19 mouse cellular contexts compared by ENCODE assay signal in the genomic region with DNA sequence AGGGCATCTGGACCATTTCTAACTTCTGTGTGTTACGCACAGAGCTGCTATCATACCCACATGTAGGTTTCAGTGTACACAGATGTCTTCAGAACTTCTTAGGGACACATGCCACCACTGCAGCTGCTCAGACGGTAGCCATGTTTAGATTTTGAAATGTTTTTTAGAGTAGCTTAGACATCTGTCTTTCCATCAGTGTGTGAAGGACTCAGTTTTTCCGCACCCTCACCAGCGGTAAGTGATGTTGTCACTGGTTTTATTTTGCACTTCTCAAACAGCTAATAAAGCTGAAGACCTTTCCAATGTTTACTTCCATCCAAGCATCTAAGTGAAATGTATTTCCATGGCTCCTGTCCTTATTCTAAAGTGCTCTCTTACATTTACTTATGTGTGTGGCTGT. TPM values are rescaled to one million over a fixed set of nuclear protein-coding genes. Genes with fewer than 3 reads are reported as not detected.
DNase-seq lines count a peak whose midpoint lies in the region; ATAC-seq and TF ChIP-seq lines count a peak whose summit lies in the region.
"Had no signal": no experiment of that assay in that cellular context is flagged by ENCODE, and none has a peak within 500 bp of the region (broad histone marks: within the 10 kb centered on the region; RNA-seq: fewer than 3 reads in every experiment).

No protein-coding gene starts in this region.

- no peak overlapping the region for H3K4me2 ChIP-seq in neural tube, embryonic 11.5 days (ENCODE audit: low read depth)
- H3K4me2 ChIP-seq in CH12.LX (ENCODE audit: insufficient read depth, low read depth, poor library complexity, severe bottlenecking) = no peak overlapping the region

- no peak for TF ChIP-seq CTCF in CH12.LX (conservative IDR thresholded peaks at IDR 0.05 in 1 of 2, IDR thresholded peaks at IDR 0.05 in 1 of 2; ENCODE audit: low read depth in 2 of 2, low read length in 2 of 2)

- no peak for TF ChIP-seq POLR2A in CH12.LX (IDR thresholded peaks at IDR 0.05; ENCODE audit: low read depth, low read length)

- in situ Hi-C loops in CH12.LX (cut with MboI; ENCODE audit: low pct_ligation_motif_present, low pct_unique_long_range_greater_than_20kb, low sequenced_read_pairs) = no loop called here

- no peak overlapping the region for H3K4me3 ChIP-seq in neural tube, embryonic 11.5 days (ENCODE audit: low read depth, low read length)
- no peak overlapping the region for H3K4me3 ChIP-seq in CH12.LX (replicated peaks in 1 of 3; ENCODE audit: low read depth in 2 of 3, low read length in 2 of 3, poor library complexity in 1 of 3)

- H3K27me3 ChIP-seq in neural tube, embryonic 11.5 days (ENCODE audit: control insufficient read depth, insufficient read depth, low read length) = no peaks in the 10 kb centered on the region
- no peaks in the 10 kb centered on the region for H3K27me3 ChIP-seq in CH12.LX (replicated peaks)
- H3K27me3 ChIP-seq: Patski had no signal

- no peak overlapping the region for H3K27ac ChIP-seq in neural tube, embryonic 11.5 days (ENCODE audit: low read depth, low read length)
- H3K27ac ChIP-seq in CH12.LX (ENCODE audit: insufficient read depth, low read depth) = no peak overlapping the region

- H3K4me1 ChIP-seq in neural tube, embryonic 11.5 days (ENCODE audit: control insufficient read depth, insufficient read depth, low read length) = no peaks in the 10 kb centered on the region
- peaks cover 0 to 7% of the 10 kb centered on the region in 2 experiments; a peak in 1 of 4 replicates for H3K4me1 ChIP-seq in CH12.LX (ENCODE audit: control insufficient read depth in 1 of 2, insufficient read depth in 2 of 2)

- no peak overlapping the region for H3K9ac ChIP-seq in neural tube, embryonic 11.5 days (ENCODE audit: low read length)
- H3K9ac ChIP-seq in CH12.LX (ENCODE audit: insufficient read depth, low read depth) = no peak overlapping the region

- WGBS in neural tube, embryonic 11.5 days = 94% methylated on average over 4 of the region's 4 CpGs

- peak; percentile 8 for DNase-seq in neural tube, embryonic 11.5 days (ENCODE audit: low spot score)
- no peak for DNase-seq in neural tube, embryonic 10.5 days (ENCODE audit: extremely low spot score, low spot score)
- DNase-seq in CH12.LX (ENCODE audit: extremely low read depth) = peak; percentile 35
- DNase-seq: adrenal gland, adult 2 months; adrenal gland, adult 8-10 months; adrenal gland, postnatal 10 days; adrenal gland, postnatal 14 days; adrenal gland, postnatal 25 days; adrenal gland, postnatal 36 days; B cell, adult 2 months; cerebellum, adult 11 months; cerebellum, adult 11-12 months; cerebellum, adult 18-20 months; cerebellum, adult 2 months; cerebellum, adult 8-10 months had no signal

- H3K36me3 ChIP-seq in neural tube, embryonic 11.5 days (ENCODE audit: control insufficient read depth, insufficient read depth, low read length) = peaks cover 39% of the 10 kb centered on the region
- H3K36me3 ChIP-seq in CH12.LX (replicated peaks in 1 of 2; ENCODE audit: control insufficient read depth in 1 of 2, insufficient read depth in 1 of 2, low read length in 1 of 2) = peaks cover 76 to 90% of the 10 kb centered on the region in 2 experiments

- TF ChIP-seq EP300 in CH12.LX (IDR thresholded peaks at IDR 0.05; ENCODE audit: low read length) = peak; percentile 37; the same call in 1 of the 2 replicates

- no peak for TF ChIP-seq RAD21 in CH12.LX (IDR thresholded peaks at IDR 0.05; ENCODE audit: low read depth, low read length)

- no peaks in the 10 kb centered on the region for H3K9me3 ChIP-seq in neural tube, embryonic 11.5 days (ENCODE audit: control insufficient read depth, low read length)
- no peaks in the 10 kb centered on the region for H3K9me3 ChIP-seq in CH12.LX (replicated peaks; ENCODE audit: low read length)
- H3K9me3 ChIP-seq: G1E had no signal

- no peak for ATAC-seq in neural tube, embryonic 11.5 days (ENCODE audit: insufficient read depth, low FRiP score, low TSS enrichment)
- no peak for ATAC-seq in CD4-positive, CD25-positive, alpha-beta regulatory T cell, adult 4 months
- ATAC-seq: activated CD4-positive, CD25-positive, alpha-beta regulatory T cell, adult 4 months; Patski had no signal

- dilution Hi-C loops in CH12.LX (cut with MboI; ENCODE audit: extremely low pct_ligation_motif_present, extremely low pct_unique_long_range_greater_than_20kb, low sequenced_read_pairs) = no loop called here

- H3K79me2 ChIP-seq in CH12.LX (replicated peaks; ENCODE audit: control insufficient read depth, extremely low read depth, insufficient read depth, poor library complexity, severe bottlenecking) = no peaks in the 10 kb centered on the region

TF ChIP-seq in CH12.LX, 34 proteins besides CTCF, POLR2A, EP300 and RAD21:
- TF ChIP-seq PAX5 (IDR thresholded peaks at IDR 0.05; ENCODE audit: low read length) (no peak), JUND (conservative IDR thresholded peaks at IDR 0.05; ENCODE audit: low read depth, low read length) (peak; percentile 63), TCF12 (IDR thresholded peaks at IDR 0.05; ENCODE audit: low read depth, low read length) (peak; percentile 38; the same call in 1 of the 2 replicates), E2F4 (IDR thresholded peaks at IDR 0.05; ENCODE audit: insufficient replicate concordance, low read depth, low read length) (no peak), ETS1 (conservative IDR thresholded peaks at IDR 0.05; ENCODE audit: low read depth, low read length) (peak; percentile 63), JUN (IDR thresholded peaks at IDR 0.05; ENCODE audit: insufficient read depth, low read depth, low read length) (0 out of 2 replicates have a peak, but pooled peaks have one; percentile 37), ZC3H11A (IDR thresholded peaks at IDR 0.05; ENCODE audit: low read depth, low read length) (no peak)
TF ChIP-seq in CH12.LX: peak in this region for 4.

RNA-seq across cellular contexts. Expression of a gene that starts 13.7 kb away (rescaled TPM):
- polyA plus RNA-seq in neural tube, embryonic 11.5 days (2014; fragmentation: Nextera tagmentation; extraction: Ambion mirVana) = 2.8 and 2.9 TPM in 2 replicates
- total RNA-seq in CH12.LX (2012; rRNA removed) = 13.1 and 20.4 TPM in 2 replicates
- 33.9 and 36.6 TPM in 2 replicates for total RNA-seq in CH12.LX (2014; rRNA removed)
- polyA plus RNA-seq in CH12.LX (2012; ENCODE audit: insufficient read length, low read depth) = 28.9 and 36.2 TPM in 2 replicates
- polyA plus RNA-seq in CD4-positive, CD25-positive, alpha-beta regulatory T cell, adult 4 months (2017; shearing (Covaris generic)) = 1 to 10 TPM; 1.0 to 2.8 TPM
- polyA plus RNA-seq: G1E had no signal

RNA-seq across cellular contexts. Expression of a gene that starts 14.5 kb away (rescaled TPM):
- 288 and 294 TPM in 2 replicates for polyA plus RNA-seq in neural tube, embryonic 11.5 days (2014; fragmentation: Nextera tagmentation; extraction: Ambion mirVana)
- total RNA-seq in CH12.LX (2012; rRNA removed) (94.9 and 101 TPM in 2 replicates), CH12.LX (2014; rRNA removed) (76.2 and 82.3 TPM in 2 replicates)
- polyA plus RNA-seq in CH12.LX (2012; ENCODE audit: insufficient read length, low read depth) = 95.6 and 96.0 TPM in 2 replicates
- 100 to 1,000 TPM in 1 of 2 experiments, 10 to 100 TPM in 1; 98.5 to 160 TPM for polyA plus RNA-seq in CD4-positive, CD25-positive, alpha-beta regulatory T cell, adult 4 months (2017; shearing (Covaris generic))

RNA-seq across cellular contexts. Expression of a gene that starts 26.0 kb away (rescaled TPM):
- polyA plus RNA-seq in neural tube, embryonic 11.5 days (2014; fragmentation: Nextera tagmentation; extraction: Ambion mirVana) = 9.9 and 11.7 TPM in 2 replicates
- 243 and 254 TPM in 2 replicates for total RNA-seq in CH12.LX (2012; rRNA removed)
- 119 and 147 TPM in 2 replicates for total RNA-seq in CH12.LX (2014; rRNA removed)
- polyA plus RNA-seq in CH12.LX (2012; ENCODE audit: insufficient read length, low read depth) = 412 and 540 TPM in 2 replicates
- 10 to 100 TPM; 15.3 to 18.3 TPM for polyA plus RNA-seq in CD4-positive, CD25-positive, alpha-beta regulatory T cell, adult 4 months (2017; shearing (Covaris generic))

RNA-seq across cellular contexts. Expression of a gene that starts 29.4 kb away (rescaled TPM):
- polyA plus RNA-seq in neural tube, embryonic 11.5 days (2014; fragmentation: Nextera tagmentation; extraction: Ambion mirVana) = 41.2 and 46.1 TPM in 2 replicates
- total RNA-seq in CH12.LX (2012; rRNA removed) (0.76 and 1.1 TPM in 2 replicates), CH12.LX (2014; rRNA removed) (not detected in 2 replicates)
- polyA plus RNA-seq in CH12.LX (2012; ENCODE audit: insufficient read length, low read depth) = 0.56 and 0.99 TPM in 2 replicates
- polyA plus RNA-seq in CD4-positive, CD25-positive, alpha-beta regulatory T cell, adult 4 months (2017; shearing (Covaris generic)) = 10 to 100 TPM in 1 of 2 experiments, 1 to 10 TPM in 1; 6.1 to 11.8 TPM
- polyA plus RNA-seq: G1E had no signal

RNA-seq across cellular contexts. Expression of a gene that starts 33.6 kb away (rescaled TPM):
- polyA plus RNA-seq in neural tube, embryonic 11.5 days (2014; fragmentation: Nextera tagmentation; extraction: Ambion mirVana) = 0.97 and 1.9 TPM in 2 replicates
- total RNA-seq in CH12.LX (2012; rRNA removed) (0.21 and 0.42 TPM in 2 replicates), CH12.LX (2014; rRNA removed) (not detected in 2 replicates)
- 2.6 and 3.5 TPM in 2 replicates for polyA plus RNA-seq in CH12.LX (2012; ENCODE audit: insufficient read length, low read depth)
- polyA plus RNA-seq in CD4-positive, CD25-positive, alpha-beta regulatory T cell, adult 4 months (2017; shearing (Covaris generic)) = under 1 TPM in 1 of 2 experiments, not detected in 1; 0.27 TPM
- polyA plus RNA-seq: activated CD4-positive, CD25-positive, alpha-beta regulatory T cell, adult 4 months; G1E had no signal

Comparison
In these comparisons a context has a peak if more than half of its experiments do, and no peak if none do; other contexts are left out.
1. RNA of a gene that starts 26.0 kb away (polyA plus RNA-seq): 412 to 540 TPM in CH12.LX; 15.3 to 18.3 TPM in CD4-positive, CD25-positive, alpha-beta regulatory T cell, adult 4 months and 9.9 to 11.7 TPM in neural tube, embryonic 11.5 days; every median in the first group is over 10 times any median in the second.